Mouse (Mus musculus) cerebellum, postnatal 36 days (tissue): ENCODE results near the gene Bcan.

Experiments
- DNase-seq, 2 experiments: peaks; one replicate each; pipeline ENCODE4 v3.0.0; 2021 to 2022; ENCODE audit warnings: mixed read lengths in 2 of 2

The Bcan gene

GRCm38 (mm10) chr3:87971489-87972202 is 28.4 kb downstream of the Bcan start:
- DNase-seq, result no peak

GRCm38 (mm10) chr3:87970939-87971488 is 29.0 kb downstream of the Bcan start, which contains the start of gene Nes:
Gene Nes (plus strand): TSS chr3:87971078.
- DNase-seq, result no peak

GRCm38 (mm10) chr3:87970184-87970938 is 29.7 kb downstream of the Bcan start:
- DNase-seq, result peak; percentile 37 to 49

- DNase-seq, result peak; percentile 66 to 68
Observed at GRCm38 (mm10) chr3:87960586-87961191, 39.3 kb downstream of the Bcan start.

GRCm38 (mm10) chr3:87960191-87960585 is 39.8 kb downstream of the Bcan start:
- DNase-seq, result no peak

GRCm38 (mm10) chr3:87959371-87959770 is 40.7 kb downstream of the Bcan start:
- DNase-seq, result no peak

GRCm38 (mm10) chr3:87958967-87959366 is 41.1 kb downstream of the Bcan start:
- no peak for DNase-seq

GRCm38 (mm10) chr3:87958476-87958875 is 41.6 kb downstream of the Bcan start:
- no peak for DNase-seq

GRCm38 (mm10) chr3:87958056-87958455 is 42.0 kb downstream of the Bcan start:
- DNase-seq, result no peak

- no peak for DNase-seq
Observed at GRCm38 (mm10) chr3:87952440-87952839, 47.6 kb downstream of the Bcan start.

GRCm38 (mm10) chr3:87951946-87952345 is 48.1 kb downstream of the Bcan start:
- DNase-seq, result no peak

- no peak for DNase-seq
Observed at GRCm38 (mm10) chr3:87949955-87950515, 50.0 kb downstream of the Bcan start.

- no peak for DNase-seq
Observed at GRCm38 (mm10) chr3:87949266-87949954, 50.6 kb downstream of the Bcan start.

GRCm38 (mm10) chr3:87948378-87949265 is 51.4 kb downstream of the Bcan start, which contains the start of gene Crabp2:
Gene Crabp2 (plus strand): TSS chr3:87948666.
- DNase-seq, result no peak

- no peak for DNase-seq
Observed at GRCm38 (mm10) chr3:87947811-87948199, 52.2 kb downstream of the Bcan start.

GRCm38 (mm10) chr3:87947056-87947810 is 52.8 kb downstream of the Bcan start:
- DNase-seq, result no peak

- DNase-seq, result no peak
Observed at GRCm38 (mm10) chr3:87946541-87946860, 53.5 kb downstream of the Bcan start.

GRCm38 (mm10) chr3:87945781-87946540 is 54.1 kb downstream of the Bcan start:
- DNase-seq, result no peak

GRCm38 (mm10) chr3:87944838-87945600 is 55.0 kb downstream of the Bcan start:
- DNase-seq, result no peak
